Mouse (Mus musculus) E14TG2a.4 (cell line): ENCODE measurements at regions not wholly inside any gene's neighbourhood (a gene's known extent, or its start where the extent isn't known, plus 50 kb on each side); places are given as distances from the start of the nearest gene placed in this dataset.

Source experiments
- H3K27me3 ChIP-seq: 2 replicates; pipeline ENCODE4 v1.6.1; 2014; ENCODE audit warnings: low read length, control low read depth; ENCODE audit not compliant: insufficient read depth
- H3K36me3 ChIP-seq: 2 replicates; pipeline ENCODE4 v1.6.1; 2014; ENCODE audit warnings: low read length, control low read depth; ENCODE audit not compliant: insufficient read depth
- H3K4me1 ChIP-seq: replicated peaks from 2 replicates; pipeline ENCODE4 v1.6.1; 2014; ENCODE audit warnings: low read depth, low read length, control low read depth
- H3K4me3 ChIP-seq: replicated peaks from 2 replicates; pipeline ENCODE4 v1.5.1; 2014; ENCODE audit warnings: mild to moderate bottlenecking, low read length
- H3K9me3 ChIP-seq: 2 replicates; pipeline ENCODE4 v1.6.1; 2014; ENCODE audit warnings: low read length, control low read depth
- CTCF ChIP-seq: conservative IDR thresholded peaks from 2 replicates; pipeline ENCODE4 v1.5.1; 2014; ENCODE audit warnings: low read length
- NANOG ChIP-seq: IDR thresholded peaks from 2 replicates; pipeline ENCODE4 v1.6.1; 2014; ENCODE audit warnings: borderline replicate concordance, low read length, mixed read lengths
- POU5F1 ChIP-seq: IDR thresholded peaks from 2 replicates; pipeline ENCODE4 v1.6.1; 2014; ENCODE audit warnings: low read length, borderline replicate concordance

DNA sequence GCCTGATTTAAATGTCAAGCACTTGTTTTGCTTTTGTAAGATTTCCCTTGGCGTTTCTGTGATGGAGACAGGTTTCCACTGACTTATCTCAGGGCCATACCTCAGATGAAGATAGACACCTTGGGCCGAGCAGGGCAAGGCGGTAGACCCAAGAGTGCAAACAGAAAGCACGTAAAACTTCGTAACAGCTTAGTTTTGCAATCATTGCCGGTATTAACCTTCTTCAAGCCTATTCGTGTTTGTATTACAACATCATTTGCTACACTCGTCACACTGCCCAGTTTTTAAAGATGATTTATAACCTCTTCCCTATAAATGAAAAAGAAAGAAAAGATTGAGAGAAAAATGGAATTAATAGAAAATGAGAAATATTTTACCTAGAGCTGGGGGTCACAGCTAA lies 56.6 kb upstream of the Ank start:
- Histone ChIP-seq H3K36me3 (no peaks in the 10 kb centered on the region), H3K27me3 (no peaks in the 10 kb centered on the region), H3K9me3 (peaks cover 12% of the 10 kb centered on the region), H3K4me3 (no peak overlapping the region), H3K4me1 (no peaks in the 10 kb centered on the region)
- TF ChIP-seq CTCF (no peak), NANOG (no peak), POU5F1 (no peak)

DNA sequence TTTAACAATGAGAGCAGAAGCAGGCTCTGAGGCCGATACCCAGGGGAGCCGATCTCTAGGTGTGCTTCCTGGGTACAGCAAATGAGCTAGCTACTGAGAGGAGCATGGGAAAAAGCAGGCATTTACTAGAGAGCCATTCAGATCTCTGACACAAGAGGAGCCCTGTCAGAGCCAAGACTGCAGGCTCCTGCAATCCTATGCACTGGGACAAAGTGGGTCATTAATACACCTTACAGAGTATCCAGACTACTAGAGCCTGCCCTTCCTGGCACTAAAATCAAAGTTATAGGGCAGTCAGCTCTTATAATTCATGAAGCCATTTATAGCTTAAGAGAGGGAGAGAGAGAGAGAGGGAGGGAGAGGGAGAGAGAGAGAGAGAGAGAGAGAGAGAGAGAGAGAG lies 54.2 kb upstream of the Ank start:
- Histone ChIP-seq H3K4me1 (no peaks in the 10 kb centered on the region), H3K27me3 (0 out of 2 replicates have a peak, but pooled peaks cover 3% of the 10 kb centered on the region), H3K36me3 (no peaks in the 10 kb centered on the region), H3K9me3 (peaks cover 9% of the 10 kb centered on the region), H3K4me3 (no peak overlapping the region)
- TF ChIP-seq POU5F1 (no peak), NANOG (no peak), CTCF (no peak)

DNA sequence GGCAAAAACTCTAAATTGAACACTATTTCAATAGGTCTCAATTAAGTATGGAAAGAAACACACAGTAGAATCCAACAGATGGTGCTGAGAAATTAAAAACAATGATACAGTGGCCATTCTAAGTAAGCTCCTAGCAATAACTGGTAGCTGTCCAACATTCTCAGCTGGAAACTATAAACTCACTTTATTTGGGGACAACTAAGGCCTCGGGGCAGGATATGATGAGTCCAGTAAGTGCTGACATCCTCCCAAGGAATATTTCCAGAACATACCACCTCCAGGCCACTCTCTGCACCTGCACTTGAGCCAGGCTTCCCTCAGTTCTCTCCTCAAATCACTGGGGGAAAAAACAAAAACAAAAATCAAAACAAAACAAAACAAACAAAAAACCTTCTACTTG lies 53.7 kb upstream of the Ank start:
- TF ChIP-seq CTCF (no peak), NANOG (no peak), POU5F1 (no peak)
- no peak overlapping the region for H3K4me3 ChIP-seq

DNA sequence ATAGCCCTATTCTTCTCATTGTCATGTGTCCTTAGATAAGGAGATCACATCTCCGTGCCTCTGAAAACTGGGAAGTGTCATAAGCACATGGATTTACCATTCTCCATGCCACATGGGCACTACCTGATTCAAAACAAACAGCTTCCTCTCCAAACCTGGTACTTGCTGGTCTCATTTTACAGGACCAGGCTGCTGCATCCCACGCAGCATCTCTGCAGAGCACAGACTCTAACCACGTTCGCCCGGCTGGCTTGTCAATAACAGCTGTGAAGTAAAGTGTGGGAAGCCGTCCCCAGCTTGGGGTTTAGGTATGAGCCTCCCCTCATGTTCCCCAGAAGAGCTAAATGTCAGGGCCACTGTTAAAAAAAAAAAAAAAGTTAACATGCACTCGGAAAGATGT lies 53.0 kb upstream of the Ank start:
- Histone ChIP-seq H3K27me3 (peaks cover 5% of the 10 kb centered on the region; the same call in 1 of the 2 replicates), H3K36me3 (no peaks in the 10 kb centered on the region), H3K4me3 (no peak overlapping the region), H3K9me3 (peaks cover 11% of the 10 kb centered on the region), H3K4me1 (no peaks in the 10 kb centered on the region)
- TF ChIP-seq NANOG (no peak), POU5F1 (no peak), CTCF (no peak)

More for the DNA sequence above, 53.7 kb upstream of the Ank start:
- Histone ChIP-seq H3K9me3 (peaks cover 5% of the 10 kb centered on the region; the same call in 1 of the 2 replicates), H3K27me3 (0 out of 2 replicates have a peak, but pooled peaks cover 3% of the 10 kb centered on the region), H3K4me1 (no peaks in the 10 kb centered on the region), H3K36me3 (no peaks in the 10 kb centered on the region)

DNA sequence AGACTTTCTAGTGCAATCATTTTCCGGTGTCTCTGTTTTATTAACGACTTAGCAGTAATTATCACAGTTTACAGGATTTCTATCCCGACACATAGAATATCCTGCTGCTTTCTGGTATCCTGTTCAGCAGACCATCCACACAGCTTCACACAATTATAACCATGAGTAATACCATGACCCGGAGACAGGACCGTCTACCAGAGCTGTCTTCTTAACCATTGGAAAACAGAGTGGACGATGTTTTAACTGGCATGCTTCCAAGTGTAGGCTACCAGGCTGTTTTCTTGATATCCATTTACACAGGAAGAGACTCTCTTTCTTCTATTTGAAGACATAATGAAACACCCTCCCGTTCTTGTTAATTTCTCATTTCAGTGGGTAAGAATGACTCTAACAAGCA lies 51.7 kb upstream of the Ank start:
- Histone ChIP-seq H3K36me3 (no peaks in the 10 kb centered on the region), H3K4me3 (no peak overlapping the region), H3K4me1 (no peaks in the 10 kb centered on the region), H3K9me3 (peaks cover 13% of the 10 kb centered on the region), H3K27me3 (peaks cover 6% of the 10 kb centered on the region; the same call in 1 of the 2 replicates)
- TF ChIP-seq POU5F1 (no peak), CTCF (no peak), NANOG (no peak)
